Mouse (Mus musculus): Measurements from ENCODE around the gene Nudcd3. TPM values are rescaled to one million over a fixed set of nuclear protein-coding genes. Genes with fewer than 3 reads are reported as not detected.

Gene Nudcd3
- polyA plus RNA-seq, 1 experiment from 2014 or later, result 62.7 TPM

- Histone ChIP-seq H3K27ac (peak within 1 kb of the TSS; percentile 70), H3K27me3 (peaks cover 78% of the 10 kb centered on the region), H3K9me3 (no peaks in the 10 kb centered on the region), H3K36me3 (no peaks in the 10 kb centered on the region), H3K4me1 (replicated peaks) (peaks cover 40% of the 10 kb centered on the region), H3K4me2 (replicated peaks) (peak within 1 kb of the TSS; percentile 62), H3K4me3 (replicated peaks) (peak within 1 kb of the TSS; percentile 51), H3K9ac (replicated peaks) (peak within 1 kb of the TSS; percentile 75)
- WGBS, result 11% methylated on average over 6 of the region's 6 CpGs
- ATAC-seq, result no peak
Observed at GRCm38 (mm10) chr11:6066176-6066575, 134.0 kb downstream of the Nudcd3 start, which contains the start of gene Camk2b. Camk2b (minus strand) TSS chr11:6066362.

- no peaks in the 10 kb centered on the region for H3K9me3 ChIP-seq
- under 1% methylated on average over 87 of the region's 95 CpGs for WGBS
- H3K4me3 ChIP-seq (replicated peaks), result peak overlapping the region; percentile 51
- H3K36me3 ChIP-seq, result no peaks in the 10 kb centered on the region
- peak overlapping the region; percentile 62 for H3K4me2 ChIP-seq (replicated peaks)
- H3K27ac ChIP-seq, result peak overlapping the region; percentile 70
- peak overlapping the region; percentile 75 for H3K9ac ChIP-seq (replicated peaks)
- H3K4me1 ChIP-seq (replicated peaks), result peaks cover 40% of the 10 kb centered on the region
- peaks cover 75% of the 10 kb centered on the region for H3K27me3 ChIP-seq
- peak; percentile 85 for ATAC-seq
Observed at GRCm38 (mm10) chr11:6065551-6066121, 134.6 kb downstream of the Nudcd3 start.

GRCm38 (mm10) chr11:6065046-6065521 is 135.1 kb downstream of the Nudcd3 start:
- peak overlapping the region; percentile 51 for H3K4me3 ChIP-seq (replicated peaks)
- H3K4me1 ChIP-seq (replicated peaks), result peaks cover 40% of the 10 kb centered on the region
- H3K9me3 ChIP-seq, result no peaks in the 10 kb centered on the region
- under 1% methylated on average over 48 of the region's 55 CpGs for WGBS
- H3K36me3 ChIP-seq, result no peaks in the 10 kb centered on the region
- peak overlapping the region; percentile 70 for H3K27ac ChIP-seq
- H3K4me2 ChIP-seq (replicated peaks), result peak overlapping the region; percentile 62
- ATAC-seq, result peak; percentile 47
- H3K9ac ChIP-seq (replicated peaks), result peak overlapping the region; percentile 75
- H3K27me3 ChIP-seq, result peaks cover 75% of the 10 kb centered on the region

GRCm38 (mm10) chr11:6064215-6065045 is 135.8 kb downstream of the Nudcd3 start:
- no peaks in the 10 kb centered on the region for H3K36me3 ChIP-seq
- peaks cover 69% of the 10 kb centered on the region for H3K27me3 ChIP-seq
- ATAC-seq, result no peak
- peaks cover 40% of the 10 kb centered on the region for H3K4me1 ChIP-seq (replicated peaks)
- H3K4me3 ChIP-seq (replicated peaks), result peak overlapping the region; percentile 51
- H3K4me2 ChIP-seq (replicated peaks), result peak overlapping the region; percentile 62
- H3K9ac ChIP-seq (replicated peaks), result peak overlapping the region; percentile 75
- H3K27ac ChIP-seq, result peak overlapping the region; percentile 70; the same call in 1 of the 2 replicates
- 3% methylated on average over 30 of the region's 30 CpGs for WGBS
- no peaks in the 10 kb centered on the region for H3K9me3 ChIP-seq

- Histone ChIP-seq H3K4me1 (replicated peaks) (peaks cover 38% of the 10 kb centered on the region), H3K4me2 (replicated peaks) (peak overlapping the region; percentile 62), H3K27ac (peak overlapping the region; percentile 70; the same call in 1 of the 2 replicates), H3K9me3 (no peaks in the 10 kb centered on the region), H3K36me3 (no peaks in the 10 kb centered on the region), H3K9ac (replicated peaks) (peak overlapping the region; percentile 75), H3K27me3 (peaks cover 61% of the 10 kb centered on the region), H3K4me3 (replicated peaks) (peak overlapping the region; percentile 51)
- 48% methylated on average over 17 of the region's 17 CpGs for WGBS
- ATAC-seq, result no peak
Observed at GRCm38 (mm10) chr11:6063501-6064214, 136.6 kb downstream of the Nudcd3 start.

GRCm38 (mm10) chr11:6063065-6063464 is 137.2 kb downstream of the Nudcd3 start:
- Histone ChIP-seq H3K27me3 (peaks cover 60% of the 10 kb centered on the region), H3K9me3 (no peaks in the 10 kb centered on the region), H3K4me1 (replicated peaks) (peaks cover 32% of the 10 kb centered on the region), H3K27ac (no peak overlapping the region), H3K4me2 (replicated peaks) (peak overlapping the region; percentile 62), H3K9ac (replicated peaks) (peak overlapping the region; percentile 75; the same call in 1 of the 2 replicates), H3K36me3 (no peaks in the 10 kb centered on the region), H3K4me3 (replicated peaks) (no peak overlapping the region)
- no peak for ATAC-seq
- WGBS, result 87% methylated on average over 7 of the region's 7 CpGs

GRCm38 (mm10) chr11:6062329-6062728 is 137.9 kb downstream of the Nudcd3 start:
- Histone ChIP-seq H3K4me1 (replicated peaks) (peaks cover 28% of the 10 kb centered on the region), H3K4me3 (replicated peaks) (no peak overlapping the region), H3K36me3 (no peaks in the 10 kb centered on the region), H3K27me3 (peaks cover 52% of the 10 kb centered on the region), H3K9me3 (no peaks in the 10 kb centered on the region), H3K27ac (no peak overlapping the region), H3K4me2 (replicated peaks) (no peak overlapping the region), H3K9ac (replicated peaks) (no peak overlapping the region)
- no peak for ATAC-seq
- 91% methylated on average over 11 of the region's 11 CpGs for WGBS

- Histone ChIP-seq H3K9me3 (no peaks in the 10 kb centered on the region), H3K4me1 (replicated peaks) (peaks cover 28% of the 10 kb centered on the region), H3K4me3 (replicated peaks) (no peak overlapping the region), H3K9ac (replicated peaks) (no peak overlapping the region), H3K27me3 (peaks cover 48% of the 10 kb centered on the region), H3K4me2 (replicated peaks) (no peak overlapping the region), H3K36me3 (no peaks in the 10 kb centered on the region), H3K27ac (no peak overlapping the region)
- WGBS, result 81% methylated on average over 5 of the region's 5 CpGs
- ATAC-seq, result no peak
Observed at GRCm38 (mm10) chr11:6061891-6062290, 138.3 kb downstream of the Nudcd3 start.

- no peak overlapping the region for H3K27ac ChIP-seq
- H3K9me3 ChIP-seq, result no peaks in the 10 kb centered on the region
- H3K4me2 ChIP-seq (replicated peaks), result no peak overlapping the region
- no peak overlapping the region for H3K9ac ChIP-seq (replicated peaks)
- no peaks in the 10 kb centered on the region for H3K36me3 ChIP-seq
- no peak overlapping the region for H3K4me3 ChIP-seq (replicated peaks)
- peaks cover 20% of the 10 kb centered on the region for H3K27me3 ChIP-seq
- no peak for ATAC-seq
- peaks cover 15% of the 10 kb centered on the region for H3K4me1 ChIP-seq (replicated peaks)
- WGBS, result 93% methylated on average over 10 of the region's 10 CpGs
Observed at GRCm38 (mm10) chr11:6059162-6059561, 141.1 kb downstream of the Nudcd3 start.
